Mouse (Mus musculus): Measurements from ENCODE around the gene Poc1a.

Gene Poc1a

DNA sequence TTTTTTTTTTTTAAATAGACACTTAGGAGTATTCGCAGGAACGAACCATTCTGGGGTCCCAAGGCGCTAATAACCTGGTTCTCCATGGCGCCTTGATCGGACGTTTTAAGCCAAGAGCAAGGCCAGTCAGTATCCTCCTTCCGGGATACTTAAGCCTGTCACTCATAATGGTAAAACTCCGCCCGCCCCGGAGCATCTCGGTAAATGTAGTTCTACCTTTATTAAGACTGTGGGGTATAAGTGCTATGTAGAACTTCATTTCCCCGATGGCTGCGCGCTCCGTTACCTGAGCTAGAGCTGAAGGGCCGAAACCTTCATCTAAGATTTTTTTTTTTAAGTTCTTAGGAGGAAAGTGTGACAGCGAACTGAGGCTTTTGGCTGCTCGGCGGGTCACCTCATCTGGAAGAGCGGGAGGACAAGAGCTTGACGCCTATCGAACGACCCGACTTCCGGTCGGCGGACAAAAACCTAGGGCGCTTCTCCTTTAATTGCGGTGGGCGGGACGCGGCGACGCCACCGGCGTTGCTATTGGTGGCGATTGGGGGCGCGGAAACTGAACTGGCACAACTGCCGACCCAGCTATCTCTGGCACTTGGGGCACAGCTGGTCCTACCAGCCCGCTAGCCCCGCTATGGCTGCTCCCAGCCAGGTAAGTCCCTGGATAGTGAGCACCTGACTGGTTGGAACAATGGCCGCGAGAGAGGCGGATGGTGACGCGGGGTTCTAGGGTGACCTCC is at the start of gene Poc1a:
Gene Poc1a, plus strand, starts transcription at position 254 of the 737 bp plus-strand sequence.
- peak; percentile 95 for DNase-seq

DNA sequence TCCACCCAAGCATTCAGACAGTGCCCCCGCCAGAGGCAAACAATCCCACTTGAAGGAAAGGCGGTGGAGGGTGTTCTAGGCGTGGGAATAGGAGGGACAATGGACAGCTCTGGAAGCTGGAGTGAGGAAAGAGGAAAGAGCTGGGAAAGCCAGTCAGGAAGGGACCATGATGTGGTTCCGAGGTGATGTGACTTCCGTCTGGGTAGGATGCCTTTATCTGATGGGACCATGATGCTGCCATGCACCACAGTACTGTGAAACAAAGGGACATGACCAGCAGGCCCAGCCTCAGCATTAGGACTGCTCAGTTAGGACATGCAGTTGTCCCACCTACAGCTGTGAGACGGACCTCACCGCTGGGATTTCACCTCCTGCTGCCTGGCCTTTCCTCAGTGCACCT is 49.6 kb upstream of the Poc1a start:
- no peak for DNase-seq

DNA sequence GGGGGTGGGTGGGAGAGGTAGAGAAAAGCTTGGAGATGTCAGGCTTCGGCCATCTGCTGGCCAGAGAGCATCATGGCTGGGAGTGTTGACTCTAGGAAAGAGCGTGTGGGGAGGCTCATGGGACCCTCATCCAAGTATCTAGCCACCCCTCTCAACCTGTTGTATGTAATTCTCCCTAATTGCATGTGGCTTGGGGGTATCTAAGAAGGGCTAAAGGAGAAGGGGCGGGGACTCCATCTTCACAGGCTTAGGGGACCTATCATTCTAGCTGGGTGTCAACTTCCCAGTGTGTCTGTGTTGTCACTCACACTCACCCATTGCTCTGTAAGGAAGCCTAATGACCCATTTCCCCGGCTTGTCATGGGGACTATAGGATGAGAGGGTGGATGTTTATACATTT is 49.0 kb upstream of the Poc1a start:
- no peak for DNase-seq

DNA sequence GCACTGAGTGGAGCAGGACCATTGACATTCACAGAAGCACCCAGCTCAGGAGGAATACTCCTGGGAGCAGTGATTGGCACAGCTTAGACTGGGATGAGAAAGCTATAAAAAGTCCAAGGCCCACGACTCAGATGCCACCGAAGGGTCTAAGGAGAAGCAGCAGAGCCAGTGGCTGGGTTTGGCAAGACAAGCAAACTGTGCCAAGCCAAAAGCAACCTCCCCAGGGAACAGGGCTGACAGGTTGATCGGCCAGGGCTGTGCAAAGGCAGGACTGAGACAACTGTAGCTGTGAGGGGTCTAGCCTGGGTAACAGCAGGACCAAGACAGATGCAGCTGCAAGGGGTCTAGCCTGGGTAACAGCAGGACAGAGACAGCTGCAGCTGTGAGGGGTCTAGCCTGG is 47.9 kb upstream of the Poc1a start:
- no peak for DNase-seq

DNA sequence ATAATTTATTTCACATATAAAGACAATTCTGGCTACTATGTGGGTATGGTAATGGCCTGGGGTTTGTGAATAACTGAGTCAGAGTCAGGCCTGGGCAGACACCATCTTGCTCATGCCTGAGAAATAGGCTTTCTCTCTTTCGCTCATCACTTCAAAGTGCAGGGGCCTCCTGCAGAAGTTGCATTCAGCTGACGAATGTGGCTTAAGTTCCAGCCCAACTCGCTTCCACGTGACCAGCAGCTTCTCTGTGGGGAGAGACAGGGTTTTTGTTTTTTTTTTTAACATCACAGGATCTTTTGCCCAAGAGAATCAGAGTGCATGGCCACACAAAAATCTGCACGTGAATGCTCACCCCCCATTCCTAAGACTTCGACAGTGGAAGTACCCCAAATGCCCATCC is 46.9 kb upstream of the Poc1a start:
- DNase-seq: no peak

DNA sequence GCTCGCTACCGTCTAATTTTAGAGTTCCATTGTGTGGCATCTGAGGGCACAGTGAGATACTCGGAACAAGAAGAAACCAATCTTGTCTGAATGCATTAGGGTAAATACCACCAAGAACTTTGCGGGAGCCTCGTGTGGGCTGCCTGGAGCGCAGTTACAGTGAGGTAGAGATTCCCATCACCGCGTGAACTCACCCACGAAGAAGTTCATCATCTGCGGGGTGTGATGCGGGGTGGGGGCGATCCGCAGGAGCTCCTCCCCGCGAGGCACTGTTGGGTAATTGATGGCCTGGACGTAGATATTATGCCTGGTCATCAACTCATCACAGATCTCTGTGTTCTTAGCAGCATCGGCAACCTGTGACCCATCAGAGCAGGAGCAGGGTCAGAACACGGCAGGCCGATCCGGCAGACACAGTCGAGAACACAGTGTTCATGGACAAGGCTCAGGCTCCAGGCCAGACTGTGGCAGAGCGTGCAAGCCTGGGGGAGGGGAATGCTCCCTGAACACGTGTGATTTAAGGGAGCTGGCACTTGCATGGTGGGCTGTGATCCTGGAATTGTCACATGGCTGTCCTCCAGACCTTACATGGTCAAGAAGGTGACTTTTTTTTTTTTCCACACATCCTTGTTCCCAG is 45.5 kb upstream of the Poc1a start:
- peak; percentile 76 for DNase-seq

DNA sequence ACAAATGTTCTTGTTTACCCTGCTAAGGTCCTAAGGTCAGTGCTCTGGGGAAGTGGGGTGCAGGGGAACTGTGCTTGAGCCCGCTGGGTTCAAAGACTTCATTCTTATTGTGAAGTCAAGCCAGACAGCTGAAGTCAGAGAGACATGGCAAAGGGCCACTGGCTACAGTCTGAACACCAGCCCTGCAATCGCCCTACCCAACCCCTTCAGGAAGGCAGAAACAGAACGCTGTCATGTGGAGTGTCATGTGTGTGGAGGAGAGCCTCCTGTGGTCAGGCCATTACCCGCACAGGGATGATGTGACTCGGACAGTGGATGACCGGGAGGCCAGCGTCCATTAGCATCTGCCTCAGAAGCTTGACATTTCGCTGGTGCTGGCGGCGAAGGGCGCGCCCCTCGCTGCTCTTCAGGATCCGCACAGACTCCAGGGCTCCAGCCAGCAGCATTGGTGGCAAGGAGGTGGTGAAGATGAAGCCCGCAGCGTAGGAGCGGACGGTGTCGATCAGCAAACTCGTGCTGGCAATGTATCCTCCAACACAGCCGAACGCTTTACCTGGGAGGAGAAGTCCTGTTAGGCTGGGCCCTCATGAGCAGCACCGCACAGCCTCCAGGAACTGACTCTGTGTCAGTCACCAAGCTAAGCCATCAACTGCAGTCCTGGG is 44.6 kb upstream of the Poc1a start:
- DNase-seq: peak; percentile 68

DNA sequence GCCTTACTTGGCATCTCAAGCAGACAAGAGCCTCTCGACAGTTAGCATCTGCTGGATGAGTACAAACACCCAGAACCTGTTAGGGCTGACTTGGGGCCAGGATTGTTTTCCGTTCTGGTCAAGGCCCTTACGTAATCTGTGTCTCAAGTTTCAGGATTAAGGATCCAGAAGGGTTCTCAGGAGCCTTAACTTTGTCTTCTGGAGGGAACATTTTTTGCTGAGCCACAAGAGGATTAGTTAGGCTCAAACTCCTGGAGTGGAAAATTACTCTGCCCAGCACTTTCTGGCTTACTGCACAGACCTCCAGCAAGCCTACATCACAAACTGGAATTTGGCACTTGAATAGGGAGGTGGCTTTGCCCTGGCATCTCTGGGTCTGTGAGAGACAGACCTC is 44.0 kb upstream of the Poc1a start:
- peak; percentile 54 for DNase-seq

DNA sequence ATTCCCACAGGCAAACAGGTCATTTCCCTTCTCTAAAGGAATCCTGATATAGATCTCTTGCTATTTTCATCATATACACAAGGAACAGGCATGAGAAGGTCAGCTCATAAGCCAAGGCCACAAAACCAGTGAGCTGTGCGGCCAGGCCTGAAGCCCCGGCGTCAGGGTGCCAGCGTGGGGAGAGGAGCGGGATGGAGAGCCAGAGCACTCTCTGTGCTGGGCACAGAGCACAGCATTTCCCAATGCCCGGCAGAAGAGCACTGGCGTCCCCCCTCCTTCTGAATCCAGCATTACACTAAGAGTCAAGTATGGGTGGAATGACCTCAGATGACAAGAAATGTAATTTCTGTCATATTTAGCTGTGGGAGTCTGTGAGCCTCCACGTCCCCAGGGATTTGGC is 43.5 kb upstream of the Poc1a start:
- no peak for DNase-seq

DNA sequence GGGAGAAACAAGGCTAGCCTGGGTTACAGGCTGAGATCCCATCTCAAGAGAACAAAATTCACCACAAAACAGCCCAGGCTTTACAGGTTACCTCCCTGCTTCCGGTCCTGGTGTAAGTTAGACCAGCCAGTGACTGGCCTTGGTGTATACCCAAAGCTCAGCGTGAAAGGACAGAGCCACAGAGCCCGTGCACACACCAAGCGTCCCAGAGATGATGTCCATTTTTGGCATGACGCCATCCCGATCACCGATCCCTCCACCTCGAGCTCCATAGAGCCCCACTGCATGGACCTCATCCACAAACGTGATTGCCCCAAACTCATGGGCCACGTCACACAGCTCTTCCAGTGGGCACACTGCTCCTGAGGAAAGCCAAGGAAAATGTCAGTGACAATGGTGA is 43.0 kb upstream of the Poc1a start:
- no peak for DNase-seq

DNA sequence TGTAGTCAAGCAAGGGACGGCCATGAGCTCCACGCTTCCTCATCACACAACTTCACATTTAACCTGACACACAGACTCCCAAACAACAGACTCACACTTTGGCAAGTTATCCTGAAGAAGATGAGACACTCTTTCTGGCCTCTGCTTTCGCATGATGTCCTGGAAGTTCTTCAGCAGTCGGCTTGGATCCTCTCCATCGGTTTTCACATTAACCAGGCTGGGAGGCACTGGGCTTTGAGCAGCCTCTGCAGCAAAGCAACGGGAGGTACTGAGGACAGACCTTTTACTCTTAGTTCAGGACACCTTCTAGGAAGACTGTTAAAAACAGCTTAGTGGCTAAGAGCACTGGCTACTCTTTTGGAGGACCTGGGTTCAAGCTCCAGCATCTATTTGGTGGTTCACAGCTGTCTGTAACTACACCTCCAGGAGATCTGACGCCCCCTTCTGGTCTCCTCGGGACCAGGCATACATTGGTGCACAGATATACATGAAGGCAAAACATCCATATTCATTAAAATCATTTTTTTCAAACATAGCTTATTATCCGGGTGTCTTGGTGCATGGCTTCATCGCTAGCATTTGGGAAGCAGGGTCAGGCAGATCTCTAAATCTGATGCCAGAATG is 39.2 kb upstream of the Poc1a start:
- peak; percentile 74 for DNase-seq

DNA sequence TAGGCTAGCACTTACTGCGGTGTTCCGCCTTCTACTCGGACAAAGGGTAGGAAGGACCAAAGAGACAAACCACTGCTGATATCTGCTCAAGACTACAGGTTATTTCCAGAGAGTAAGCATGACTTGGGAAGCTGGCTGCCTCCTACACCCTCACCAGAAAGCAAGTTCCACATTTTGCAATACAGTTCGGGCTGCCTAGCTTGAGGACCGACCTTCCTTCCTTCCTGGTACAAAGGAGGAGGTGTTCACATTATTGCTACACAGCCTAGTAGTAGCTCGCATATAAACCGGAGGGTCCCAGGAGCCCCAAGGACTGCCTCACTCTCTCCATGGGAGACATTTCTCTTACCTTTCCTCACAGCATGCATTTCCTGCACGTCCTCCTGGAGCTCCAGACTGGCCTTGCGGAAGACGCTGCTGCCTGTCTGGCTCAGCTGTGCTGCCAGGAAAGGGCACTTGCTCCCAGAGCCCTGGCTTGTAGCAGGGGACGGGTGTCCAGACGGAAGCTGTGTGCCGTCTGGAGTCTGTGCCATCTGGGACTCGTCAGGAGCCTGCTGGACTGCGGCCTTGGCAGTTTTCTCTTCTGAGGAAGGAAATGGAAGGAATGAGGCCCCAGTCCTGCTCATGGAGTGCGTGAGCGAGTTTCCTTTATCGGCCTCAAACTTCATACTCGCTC is 37.9 kb upstream of the Poc1a start:
- DNase-seq: no peak

DNA sequence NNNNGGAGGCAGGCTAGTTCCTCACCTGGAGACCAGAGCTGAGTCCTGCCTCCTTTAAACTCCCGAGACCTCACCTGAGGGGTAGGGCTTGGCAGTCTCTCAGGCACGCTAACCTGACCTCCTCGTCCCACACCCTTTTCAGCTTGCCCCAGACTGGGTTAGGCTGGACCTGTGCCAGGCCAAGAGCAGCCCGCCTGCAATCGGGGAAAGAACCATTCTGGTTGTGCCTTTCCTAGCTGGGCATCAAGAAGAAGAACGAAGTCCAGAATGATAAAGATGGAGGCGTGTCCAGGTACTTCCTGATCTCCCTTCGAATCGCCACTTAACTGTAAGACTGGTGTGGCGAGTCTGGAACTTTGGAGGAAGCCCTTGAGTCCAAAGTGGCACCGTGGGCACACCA is 31.3 kb upstream of the Poc1a start:
- DNase-seq: no peak

DNA sequence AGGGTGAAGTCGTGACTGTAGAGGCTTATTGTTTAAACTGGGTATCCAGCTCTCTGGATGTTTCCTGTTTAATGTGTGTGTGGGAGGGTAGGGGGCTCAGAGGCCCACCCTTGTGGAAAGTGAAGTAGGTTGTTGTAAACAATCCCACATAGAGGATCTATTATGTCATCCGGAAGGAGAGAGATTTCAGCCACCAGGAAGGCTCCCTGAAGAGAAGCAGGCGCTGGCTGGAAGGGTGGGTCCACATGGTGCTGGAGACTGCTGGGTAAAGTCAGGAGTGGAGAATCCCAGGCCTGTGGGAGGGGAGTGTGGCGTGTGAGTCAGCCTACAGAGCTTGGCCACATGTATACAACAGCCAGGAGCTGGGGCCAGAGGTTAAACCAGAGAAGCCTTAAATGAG is 30.6 kb upstream of the Poc1a start:
- peak; percentile 2 for DNase-seq

DNA sequence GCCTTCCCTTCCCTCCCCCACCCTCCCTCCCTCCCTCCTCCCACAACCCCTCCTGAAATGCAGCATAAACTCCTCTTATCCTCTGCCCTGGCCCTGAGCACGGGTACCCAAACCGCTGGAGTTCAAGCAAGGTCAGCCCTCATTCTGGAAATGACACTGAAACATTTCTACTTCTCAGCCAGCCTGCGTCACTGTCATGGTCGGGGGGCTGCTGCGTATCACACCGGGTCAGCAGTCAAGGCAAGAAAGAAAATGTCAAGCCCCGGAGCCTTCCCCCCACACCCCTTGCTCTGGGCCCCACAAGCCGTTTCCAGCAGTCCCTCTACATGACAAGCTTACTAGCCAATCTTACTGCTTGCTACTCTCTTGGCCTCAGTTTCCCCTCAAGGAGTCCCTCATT is 29.8 kb upstream of the Poc1a start:
- DNase-seq: no peak

DNA sequence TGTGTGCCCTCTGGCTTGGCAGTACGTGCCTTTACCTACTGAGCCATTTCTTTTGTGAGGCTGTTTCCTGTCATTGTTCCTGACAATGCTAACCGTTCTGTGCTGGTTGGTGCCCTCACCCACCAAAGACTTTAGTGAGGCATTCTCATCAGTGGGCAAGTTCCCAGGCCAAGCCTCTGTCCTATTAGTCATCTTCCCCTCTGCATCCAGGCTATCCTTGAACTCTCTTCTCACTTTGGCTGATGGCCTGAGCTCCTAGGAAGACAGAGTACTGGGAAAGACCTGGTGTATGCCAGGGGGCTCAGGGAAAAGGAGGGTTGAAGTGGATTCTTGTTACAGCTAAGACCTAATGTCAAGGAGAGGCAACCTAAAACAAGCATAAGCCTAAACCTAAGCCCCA is 26.9 kb upstream of the Poc1a start:
- DNase-seq: no peak

DNA sequence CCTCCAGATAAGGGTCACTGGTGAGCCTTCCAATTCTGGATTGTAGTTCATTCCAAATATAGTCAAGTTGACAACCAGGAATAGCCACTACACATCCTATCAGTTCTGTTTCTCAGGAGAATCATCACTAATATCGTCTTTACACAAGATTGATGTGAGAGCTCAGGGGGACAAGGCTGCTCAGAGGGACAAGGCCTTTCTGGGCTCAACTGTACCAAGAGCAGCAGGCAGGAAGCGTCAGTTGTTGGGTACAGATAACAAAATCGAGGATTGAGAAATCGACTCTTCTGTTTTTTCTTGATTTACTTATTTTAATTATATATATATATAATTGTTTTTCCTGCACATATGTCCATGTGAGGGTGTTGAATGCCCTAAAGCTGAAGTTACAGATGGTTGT is 22.4 kb upstream of the Poc1a start:
- no peak for DNase-seq

DNA sequence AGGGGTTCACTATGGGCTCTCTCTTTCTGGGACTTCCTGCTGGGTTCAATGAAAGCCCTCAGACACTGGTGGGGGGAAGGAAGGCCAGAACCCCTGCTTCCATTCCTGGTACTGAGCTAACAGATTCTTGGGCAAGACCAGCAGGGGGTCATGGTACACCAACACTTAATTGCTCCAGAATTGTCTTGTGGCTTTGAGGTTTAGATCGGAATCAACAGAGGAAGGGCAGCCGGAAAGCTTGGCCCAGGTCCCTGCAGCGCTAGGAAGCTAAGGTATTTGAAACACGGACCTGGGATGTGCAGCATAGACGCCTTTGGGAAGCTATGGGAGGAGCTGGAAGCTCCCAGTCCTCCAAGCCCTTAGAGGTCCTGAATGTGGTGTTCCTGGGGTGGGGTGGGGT is 21.9 kb upstream of the Poc1a start:
- no peak for DNase-seq

DNA sequence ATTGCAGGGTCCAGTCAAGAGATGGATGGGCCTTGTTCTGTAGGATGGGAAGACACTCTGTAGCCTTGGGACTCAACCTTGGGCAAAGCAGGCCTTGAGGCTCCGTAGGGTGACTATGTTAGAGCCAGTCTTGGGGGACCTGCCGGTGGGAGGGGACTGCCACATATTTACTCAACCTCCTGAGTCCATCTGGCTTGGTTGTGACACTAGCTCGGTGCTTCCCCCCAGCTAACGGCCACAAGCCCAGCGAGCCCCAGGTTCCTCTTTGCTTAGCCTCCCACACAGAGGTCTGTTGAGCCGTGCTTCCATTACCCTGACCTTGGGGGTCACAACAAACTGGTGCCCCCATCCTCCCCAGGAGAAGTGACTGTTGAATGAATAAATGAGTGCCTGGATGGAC is 19.8 kb upstream of the Poc1a start:
- DNase-seq: no peak

DNA sequence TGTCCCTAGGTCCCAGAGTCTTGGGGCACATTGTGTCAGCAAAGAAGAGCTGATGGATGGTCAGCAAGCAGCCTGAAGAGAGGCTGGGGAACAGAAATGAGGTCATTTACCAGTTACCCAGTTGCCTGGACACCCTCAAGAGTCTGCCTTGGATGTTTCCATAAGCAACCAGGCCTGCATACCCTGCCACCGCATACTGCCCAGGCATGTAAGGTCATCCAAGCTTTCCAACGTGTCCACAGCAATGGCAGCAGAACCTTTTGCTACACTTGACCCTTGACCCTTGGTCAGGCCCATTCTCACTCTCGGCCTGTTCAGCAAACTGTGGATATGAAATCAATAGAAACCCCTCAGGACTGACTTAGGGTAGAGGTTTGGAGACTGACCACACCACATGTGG is 19.4 kb upstream of the Poc1a start:
- no peak for DNase-seq

DNA sequence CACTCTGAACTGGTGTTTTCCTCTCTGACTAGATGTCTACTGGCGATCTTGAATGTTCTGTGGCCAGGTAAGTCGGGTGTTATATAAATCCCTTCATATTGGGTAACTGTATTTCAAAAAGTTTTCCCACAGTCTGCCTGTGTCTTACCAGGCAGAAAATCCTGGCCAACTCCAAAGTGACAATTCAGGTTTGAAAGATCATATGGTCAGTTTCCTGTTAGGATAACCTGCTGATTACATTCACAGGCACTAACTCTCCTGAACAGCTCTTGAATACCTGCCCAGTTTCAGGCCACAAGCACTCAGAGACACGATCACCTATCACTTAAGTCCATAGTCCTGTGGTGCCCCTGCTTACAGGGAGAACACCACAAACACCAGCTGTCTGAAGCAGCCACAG is 18.8 kb upstream of the Poc1a start:
- DNase-seq: no peak

DNA sequence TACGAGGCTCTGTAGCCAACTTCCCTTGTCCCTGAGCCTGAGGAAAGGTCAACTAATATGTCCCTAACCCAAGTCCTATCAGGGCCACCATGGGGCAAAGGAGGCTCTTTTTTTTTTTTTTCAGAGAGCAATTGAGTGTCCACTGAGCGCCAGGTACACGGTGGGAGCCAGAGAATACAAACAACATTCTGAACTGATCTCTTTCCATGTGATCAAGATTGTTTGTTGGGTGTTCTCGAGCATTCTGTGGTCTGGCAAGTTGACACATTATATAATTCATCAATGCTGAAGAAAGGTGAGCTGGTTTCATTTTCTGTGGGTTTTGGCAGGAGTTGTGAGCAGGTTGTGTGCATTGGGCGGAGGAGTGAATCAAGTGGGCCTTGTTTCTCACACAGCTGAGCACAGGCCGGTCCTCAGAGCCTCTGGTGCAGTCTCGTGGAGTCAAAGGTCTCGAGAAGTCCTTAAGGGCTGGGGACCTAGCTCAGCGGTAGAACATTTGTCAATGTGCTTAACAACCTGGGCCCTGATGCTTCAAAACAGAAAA is 17.4 kb upstream of the Poc1a start:
- no peak for DNase-seq

Measured in kidney, adult 18-20 months (tissue).